Mouse (Mus musculus) cerebellum, adult 2 months (tissue): ENCODE data around the gene 1700029I15Rik.

Experiments
- CTCF ChIP-seq: fragments of 200-500 bp; IDR thresholded peaks from 2 replicates; pipeline ENCODE4 v1.5.1; 2011; ENCODE audit warnings: low read depth, mild to moderate bottlenecking, control low read depth, low read length, moderate library complexity, borderline replicate concordance; ENCODE audit not compliant: insufficient read depth
- POLR2A ChIP-seq: fragments of 200-500 bp; IDR thresholded peaks from 2 replicates; pipeline ENCODE4 v1.6.1; 2011; ENCODE audit warnings: low read length, control low read depth, borderline replicate concordance; ENCODE audit not compliant: insufficient read depth

DNA sequence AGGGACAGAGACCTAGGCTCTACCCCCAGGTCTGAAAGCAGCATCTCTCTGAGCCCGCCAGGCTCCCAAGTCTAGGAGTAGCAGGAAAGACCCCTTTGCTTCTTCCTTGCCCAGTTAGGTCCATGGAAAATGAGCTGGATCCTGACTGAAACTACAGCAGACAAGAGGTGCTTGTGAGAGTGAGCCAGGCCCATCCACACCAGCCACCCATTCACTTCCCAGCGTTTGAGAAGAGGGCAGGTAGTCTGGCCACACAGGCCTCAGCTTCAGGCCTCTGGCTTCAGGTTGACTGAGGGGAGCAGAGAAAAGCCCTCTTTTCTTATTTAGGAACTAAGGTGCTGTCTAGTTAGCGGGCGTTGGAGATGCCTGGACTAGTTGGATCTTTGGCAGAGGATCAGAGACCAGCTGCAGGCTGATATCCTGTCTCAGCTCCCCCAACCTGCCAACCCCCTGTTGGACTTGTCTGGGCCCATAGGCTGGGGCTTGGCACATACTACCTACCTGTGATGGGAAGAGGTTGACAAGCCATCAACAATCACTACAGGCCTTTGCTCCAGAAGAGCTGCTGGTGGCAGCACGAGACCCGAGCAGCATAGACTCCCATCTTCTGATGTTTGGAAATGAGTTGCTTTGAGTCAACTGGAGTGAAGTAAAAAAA lies 19.6 kb upstream of the 1700029I15Rik start:
- TF ChIP-seq CTCF (no peak), POLR2A (no peak)
